Mouse (Mus musculus) stomach, embryonic 16.5 days (tissue): Measurements from ENCODE around the gene Crybb1. TPM values are rescaled to one million over a fixed set of nuclear protein-coding genes. Genes with fewer than 3 reads are reported as not detected.

ENCODE experiments used
- ATAC-seq: fragments of 200-750 bp; cut with Nextera tagmentation; 2 replicates; pipeline ENCODE4 v1.8.0; 2017; ENCODE audit warnings: moderate number of reproducible peaks, moderate TSS enrichment; ENCODE audit not compliant: insufficient read depth, low FRiP score
- H3K27ac ChIP-seq: fragments of 300-500 bp; sonication (generic); 2 replicates; pipeline ENCODE4 v1.5.1; 2014; ENCODE audit warnings: low read length
- H3K27me3 ChIP-seq: fragments of 300-500 bp; sonication (generic); 2 replicates; pipeline ENCODE4 v1.6.1; 2014; ENCODE audit warnings: low read length, control low read depth, mixed read lengths; ENCODE audit not compliant: control insufficient read depth, insufficient read depth
- H3K36me3 ChIP-seq: fragments of 300-500 bp; sonication (generic); 2 replicates; pipeline ENCODE4 v1.6.1; 2014; ENCODE audit warnings: low read length; ENCODE audit not compliant: control insufficient read depth, insufficient read depth
- H3K4me1 ChIP-seq: fragments of 300-500 bp; sonication (generic); 2 replicates; pipeline ENCODE4 v1.6.1; 2014; ENCODE audit warnings: low read length, control low read depth, mixed read lengths; ENCODE audit not compliant: control insufficient read depth, insufficient read depth
- H3K4me2 ChIP-seq: fragments of 300-500 bp; sonication (generic); 2 replicates; pipeline ENCODE4 v1.6.1; 2014; ENCODE audit warnings: low read depth, low read length, mixed read lengths
- H3K4me3 ChIP-seq: fragments of 300-500 bp; sonication (generic); replicated peaks from 2 replicates; pipeline ENCODE4 v1.5.1; 2014; ENCODE audit warnings: mild to moderate bottlenecking, low read length
- H3K9ac ChIP-seq: fragments of 300-500 bp; sonication (generic); 2 replicates; pipeline ENCODE4 v1.6.1; 2014; ENCODE audit warnings: low read length
- H3K9me3 ChIP-seq: fragments of 300-500 bp; sonication (generic); replicated peaks from 2 replicates; pipeline ENCODE4 v1.6.1; 2016; ENCODE audit warnings: low read length, control low read depth; ENCODE audit not compliant: control insufficient read depth
- WGBS: fragments of 180-500 bp; shearing (Covaris S2); extraction: QIAGEN DNeasy Blood & Tissue Kit; methylation state at CpG from one replicate; pipeline ENCODE4 v1.1.7; 2014; 5-methylcytosine and 5-hydroxymethylcytosine counted together
- polyA plus RNA-seq: library from polyadenylated mRNA; unstranded; fragments of >200 nt; fragmentation: Nextera tagmentation; extraction: Ambion mirVana; gene quantifications from 2 replicates; pipeline ENCODE4 v1.2.1, GENCODE M21; 2015

The Crybb1 gene
- polyA plus RNA-seq, 1 experiment from 2014 or later: 4.1 TPM

GRCm38 (mm10) chr5:112277906-112278470 is 22.4 kb downstream of the Crybb1 start:
- Histone ChIP-seq H3K9me3 (no peaks in the 10 kb centered on the region), H3K9ac (0 out of 2 replicates have a peak overlapping the region, but pooled peaks have one; percentile 87), H3K27me3 (no peaks in the 10 kb centered on the region), H3K27ac (no peak overlapping the region), H3K4me1 (peaks cover 54% of the 10 kb centered on the region), H3K36me3 (no peaks in the 10 kb centered on the region), H3K4me3 (peak overlapping the region; percentile 84), H3K4me2 (peak overlapping the region; percentile 89)
- no peak for ATAC-seq
- 81% methylated on average over 11 of the region's 11 CpGs for WGBS

GRCm38 (mm10) chr5:112279181-112280021 is 23.8 kb downstream of the Crybb1 start:
- Histone ChIP-seq H3K27ac (peak overlapping the region; percentile 41), H3K9ac (peak overlapping the region; percentile 13), H3K4me1 (peaks cover 56% of the 10 kb centered on the region), H3K9me3 (no peaks in the 10 kb centered on the region), H3K36me3 (no peaks in the 10 kb centered on the region), H3K4me2 (0 out of 2 replicates have a peak overlapping the region, but pooled peaks have one; percentile 15), H3K4me3 (no peak overlapping the region), H3K27me3 (no peaks in the 10 kb centered on the region)
- no peak for ATAC-seq
- 83% methylated on average over 17 of the region's 17 CpGs for WGBS

GRCm38 (mm10) chr5:112280151-112280550 is 24.5 kb downstream of the Crybb1 start:
- Histone ChIP-seq H3K36me3 (no peaks in the 10 kb centered on the region), H3K9ac (peak overlapping the region; percentile 13), H3K27ac (peak overlapping the region; percentile 41), H3K27me3 (no peaks in the 10 kb centered on the region), H3K4me2 (no peak overlapping the region), H3K4me3 (no peak overlapping the region), H3K4me1 (peaks cover 56% of the 10 kb centered on the region), H3K9me3 (no peaks in the 10 kb centered on the region)
- ATAC-seq: no peak
- 78% methylated on average over 7 of the region's 7 CpGs for WGBS

GRCm38 (mm10) chr5:112280863-112281660 is 25.4 kb downstream of the Crybb1 start:
- H3K4me1 ChIP-seq: peaks cover 53% of the 10 kb centered on the region
- no peaks in the 10 kb centered on the region for H3K27me3 ChIP-seq
- no peaks in the 10 kb centered on the region for H3K36me3 ChIP-seq
- ATAC-seq: no peak
- no peak overlapping the region for H3K4me2 ChIP-seq
- H3K9ac ChIP-seq: peak overlapping the region; percentile 13; the same call in 1 of the 2 replicates
- WGBS: 56% methylated on average over 15 of the region's 15 CpGs
- H3K4me3 ChIP-seq: no peak overlapping the region
- H3K27ac ChIP-seq: peak overlapping the region; percentile 41; the same call in 1 of the 2 replicates
- no peaks in the 10 kb centered on the region for H3K9me3 ChIP-seq

GRCm38 (mm10) chr5:112281676-112282075 is 26.1 kb downstream of the Crybb1 start:
- ATAC-seq: no peak
- 77% methylated on average over 4 of the region's 4 CpGs for WGBS
- Histone ChIP-seq H3K27ac (no peak overlapping the region), H3K27me3 (no peaks in the 10 kb centered on the region), H3K9me3 (no peaks in the 10 kb centered on the region), H3K4me2 (no peak overlapping the region), H3K4me3 (no peak overlapping the region), H3K4me1 (peaks cover 56% of the 10 kb centered on the region), H3K36me3 (no peaks in the 10 kb centered on the region), H3K9ac (no peak overlapping the region)

- H3K27ac ChIP-seq: peak overlapping the region; percentile 69
- peak overlapping the region; percentile 18 for H3K9ac ChIP-seq
- no peaks in the 10 kb centered on the region for H3K27me3 ChIP-seq
- H3K4me1 ChIP-seq: peaks cover 61% of the 10 kb centered on the region
- ATAC-seq: no peak
- no peaks in the 10 kb centered on the region for H3K36me3 ChIP-seq
- no peak overlapping the region for H3K4me2 ChIP-seq
- H3K9me3 ChIP-seq: no peaks in the 10 kb centered on the region
- 60% methylated on average over 6 of the region's 6 CpGs for WGBS
- H3K4me3 ChIP-seq: no peak overlapping the region
Measured at GRCm38 (mm10) chr5:112282123-112282779, 26.6 kb downstream of the Crybb1 start.

GRCm38 (mm10) chr5:112282780-112283482 is 27.3 kb downstream of the Crybb1 start:
- 74% methylated on average over 9 of the region's 9 CpGs for WGBS
- H3K4me1 ChIP-seq: peaks cover 60% of the 10 kb centered on the region
- H3K27ac ChIP-seq: peak overlapping the region; percentile 69
- ATAC-seq: no peak
- no peaks in the 10 kb centered on the region for H3K27me3 ChIP-seq
- H3K4me3 ChIP-seq: no peak overlapping the region
- peak overlapping the region; percentile 18; the same call in 1 of the 2 replicates for H3K9ac ChIP-seq
- H3K36me3 ChIP-seq: no peaks in the 10 kb centered on the region
- H3K4me2 ChIP-seq: no peak overlapping the region
- no peaks in the 10 kb centered on the region for H3K9me3 ChIP-seq

- no peak for ATAC-seq
- Histone ChIP-seq H3K9ac (no peak overlapping the region), H3K27ac (peak overlapping the region; percentile 69), H3K4me3 (no peak overlapping the region), H3K4me1 (peaks cover 57% of the 10 kb centered on the region), H3K4me2 (no peak overlapping the region), H3K36me3 (no peaks in the 10 kb centered on the region), H3K9me3 (no peaks in the 10 kb centered on the region), H3K27me3 (no peaks in the 10 kb centered on the region)
- 58% methylated on average over 10 of the region's 10 CpGs for WGBS
Measured at GRCm38 (mm10) chr5:112283543-112284202, 28.1 kb downstream of the Crybb1 start.
